Mouse (Mus musculus): ENCODE data around the gene Cd180. TPM values are rescaled to one million over a fixed set of nuclear protein-coding genes. Genes with fewer than 3 reads are reported as not detected.

Gene Cd180
- polyA plus RNA-seq, 1 experiment: 31.6 TPM

GRCm38 (mm10) chr13:102746803-102747561 is 53.6 kb downstream of the Cd180 start:
- peaks cover 20% of the 10 kb centered on the region for H3K36me3 ChIP-seq (ENCODE audit: control insufficient read depth, insufficient read depth, low read length)
- no peak for DNase-seq (ENCODE audit: low read depth in 1 of 2, low spot score in 2 of 2)
- no peak overlapping the region for H3K4me3 ChIP-seq (ENCODE audit: extremely low read depth, insufficient read depth, insufficient read length)
- 76% methylated on average over 17 of the region's 17 CpGs for WGBS
- H3K4me1 ChIP-seq (ENCODE audit: control insufficient read depth, insufficient read depth, insufficient read length): no peaks in the 10 kb centered on the region
- no peaks in the 10 kb centered on the region for H3K27me3 ChIP-seq (ENCODE audit: control insufficient read depth, insufficient read depth, low read length)
- TF ChIP-seq CTCF (IDR thresholded peaks at IDR 0.05; ENCODE audit: extremely low read depth, insufficient read depth, insufficient read length, insufficient replicate concordance): no peak
- TF ChIP-seq POLR2A (IDR thresholded peaks at IDR 0.05; ENCODE audit: low read depth, low read length): no peak
- no peak overlapping the region for H3K27ac ChIP-seq (ENCODE audit: insufficient read depth, low read length)

DNA sequence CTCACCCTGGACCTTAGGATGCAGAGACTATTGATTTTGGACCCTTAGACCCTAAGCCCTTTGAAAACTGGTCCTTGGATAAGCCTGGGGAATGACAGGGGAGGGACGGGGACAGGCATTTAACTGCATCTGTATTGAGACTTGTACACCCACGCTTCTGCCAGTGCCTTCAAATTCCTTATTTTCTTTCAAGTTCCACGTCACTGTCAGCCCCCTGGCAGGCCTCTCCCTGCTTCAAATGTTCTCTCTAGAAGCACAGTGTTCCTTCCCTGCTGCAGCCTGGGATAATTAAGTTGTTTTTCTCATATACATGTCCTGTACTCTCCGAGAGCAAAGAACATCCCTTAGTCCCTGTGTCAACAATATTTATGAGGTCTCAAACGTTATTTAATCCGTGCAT is 55.8 kb downstream of the Cd180 start:
- WGBS: 87% methylated on average over 6 of the region's 6 CpGs
- Histone ChIP-seq H3K4me1 (ENCODE audit: control insufficient read depth, insufficient read depth, insufficient read length) (no peaks in the 10 kb centered on the region), H3K36me3 (ENCODE audit: control insufficient read depth, insufficient read depth, low read length) (peaks cover 19% of the 10 kb centered on the region), H3K27me3 (ENCODE audit: control insufficient read depth, insufficient read depth, low read length) (no peaks in the 10 kb centered on the region), H3K4me3 (ENCODE audit: extremely low read depth, insufficient read depth, insufficient read length) (no peak overlapping the region), H3K27ac (ENCODE audit: insufficient read depth, low read length) (no peak overlapping the region)
- no peak for TF ChIP-seq POLR2A (IDR thresholded peaks at IDR 0.05; ENCODE audit: low read depth, low read length)
- no peak for TF ChIP-seq CTCF (IDR thresholded peaks at IDR 0.05; ENCODE audit: extremely low read depth, insufficient read depth, insufficient read length, insufficient replicate concordance)
- DNase-seq (ENCODE audit: low read depth in 1 of 2, low spot score in 2 of 2): no peak

GRCm38 (mm10) chr13:102749891-102750290 is 56.5 kb downstream of the Cd180 start:
- TF ChIP-seq POLR2A (IDR thresholded peaks at IDR 0.05; ENCODE audit: low read depth, low read length): no peak
- H3K27ac ChIP-seq (ENCODE audit: insufficient read depth, low read length): no peak overlapping the region
- DNase-seq (ENCODE audit: low read depth in 1 of 2, low spot score in 2 of 2): no peak
- no peaks in the 10 kb centered on the region for H3K4me1 ChIP-seq (ENCODE audit: control insufficient read depth, insufficient read depth, insufficient read length)
- H3K36me3 ChIP-seq (ENCODE audit: control insufficient read depth, insufficient read depth, low read length): peaks cover 19% of the 10 kb centered on the region; the same call in 1 of the 2 replicates
- no peaks in the 10 kb centered on the region for H3K27me3 ChIP-seq (ENCODE audit: control insufficient read depth, insufficient read depth, low read length)
- H3K4me3 ChIP-seq (ENCODE audit: extremely low read depth, insufficient read depth, insufficient read length): no peak overlapping the region
- 96% methylated on average over 10 of the region's 10 CpGs for WGBS

DNA sequence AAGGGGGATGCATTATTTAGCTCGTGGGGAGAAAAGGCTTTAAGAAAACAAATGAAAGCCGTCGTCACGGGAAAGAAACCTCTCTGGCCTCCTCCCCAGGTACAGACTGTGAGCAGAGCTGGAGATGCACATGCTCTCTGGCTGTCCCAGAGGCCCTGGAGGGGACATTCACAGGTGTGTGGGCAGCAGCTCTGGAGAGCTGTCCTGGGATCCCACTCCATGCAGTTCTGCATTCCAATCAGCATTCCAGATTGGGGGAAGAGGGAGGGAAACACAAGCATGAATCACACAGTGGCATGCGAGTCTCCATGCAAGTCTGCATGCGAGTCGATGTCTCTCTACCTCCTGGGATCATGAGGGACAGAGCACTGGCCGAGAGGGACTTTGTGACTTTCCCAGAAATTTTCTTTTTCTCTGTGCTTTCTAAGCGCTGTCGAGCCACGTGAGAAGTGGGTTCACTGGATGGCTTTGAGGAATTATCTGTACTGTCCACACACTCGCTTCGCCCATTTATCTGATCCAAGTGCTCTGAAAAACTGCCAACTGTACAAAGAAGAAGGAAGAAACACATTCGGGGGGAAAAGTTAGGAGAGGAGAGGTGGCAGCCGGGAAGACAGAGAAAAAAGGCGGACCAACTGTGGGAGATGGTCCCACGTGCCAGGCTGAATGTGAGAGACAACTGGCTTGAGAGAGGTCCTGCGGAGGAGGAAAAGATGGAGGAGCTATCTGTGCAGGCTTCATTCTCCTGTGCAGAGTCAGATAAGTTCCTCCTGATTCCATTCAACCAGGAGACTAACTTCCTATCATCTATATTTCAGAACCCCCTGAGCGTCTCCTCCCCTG is 60.6 kb downstream of the Cd180 start:
- WGBS: 89% methylated on average over 19 of the region's 19 CpGs
- Histone ChIP-seq H3K27ac (ENCODE audit: insufficient read depth, low read length) (no peak overlapping the region), H3K36me3 (ENCODE audit: control insufficient read depth, insufficient read depth, low read length) (peaks cover 22% of the 10 kb centered on the region; the same call in 1 of the 2 replicates), H3K4me1 (ENCODE audit: control insufficient read depth, insufficient read depth, insufficient read length) (no peaks in the 10 kb centered on the region), H3K27me3 (ENCODE audit: control insufficient read depth, insufficient read depth, low read length) (no peaks in the 10 kb centered on the region), H3K4me3 (ENCODE audit: extremely low read depth, insufficient read depth, insufficient read length) (no peak overlapping the region)
- DNase-seq (ENCODE audit: low read depth in 1 of 2, low spot score in 2 of 2): no peak
- no peak for TF ChIP-seq CTCF (IDR thresholded peaks at IDR 0.05; ENCODE audit: extremely low read depth, insufficient read depth, insufficient read length, insufficient replicate concordance)
- TF ChIP-seq POLR2A (IDR thresholded peaks at IDR 0.05; ENCODE audit: low read depth, low read length): no peak

DNA sequence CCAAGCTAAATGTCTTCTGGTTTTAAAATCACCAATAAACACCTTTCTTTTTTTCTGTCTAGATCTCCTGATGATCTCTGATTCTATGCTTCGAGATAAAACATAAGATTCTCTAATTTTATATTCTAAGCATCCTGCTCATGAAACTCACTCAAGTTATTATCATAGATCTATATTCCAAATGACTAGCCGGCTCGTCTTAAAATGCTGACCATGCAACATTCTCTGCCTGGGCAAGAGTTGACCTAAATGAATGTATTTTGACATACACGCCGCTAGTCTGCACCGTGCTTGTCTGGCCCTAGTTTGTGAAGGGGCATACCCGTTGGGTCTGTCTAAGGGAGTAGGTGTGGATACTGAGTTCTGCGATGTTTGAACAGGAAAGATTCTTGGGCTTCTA is 61.8 kb downstream of the Cd180 start:
- Histone ChIP-seq H3K4me1 (ENCODE audit: control insufficient read depth, insufficient read depth, insufficient read length) (no peaks in the 10 kb centered on the region), H3K36me3 (ENCODE audit: control insufficient read depth, insufficient read depth, low read length) (peaks cover 17% of the 10 kb centered on the region; the same call in 1 of the 2 replicates), H3K27me3 (ENCODE audit: control insufficient read depth, insufficient read depth, low read length) (no peaks in the 10 kb centered on the region), H3K4me3 (ENCODE audit: extremely low read depth, insufficient read depth, insufficient read length) (no peak overlapping the region), H3K27ac (ENCODE audit: insufficient read depth, low read length) (no peak overlapping the region)
- TF ChIP-seq CTCF (IDR thresholded peaks at IDR 0.05; ENCODE audit: extremely low read depth, insufficient read depth, insufficient read length, insufficient replicate concordance) (no peak), POLR2A (IDR thresholded peaks at IDR 0.05; ENCODE audit: low read depth, low read length) (no peak)
- WGBS: 97% methylated on average over 8 of the region's 8 CpGs
- no peak for DNase-seq (ENCODE audit: low read depth in 1 of 2, low spot score in 2 of 2)

GRCm38 (mm10) chr13:102756071-102756470 is 62.7 kb downstream of the Cd180 start:
- TF ChIP-seq POLR2A (IDR thresholded peaks at IDR 0.05; ENCODE audit: low read depth, low read length) (no peak), CTCF (IDR thresholded peaks at IDR 0.05; ENCODE audit: extremely low read depth, insufficient read depth, insufficient read length, insufficient replicate concordance) (no peak)
- Histone ChIP-seq H3K27ac (ENCODE audit: insufficient read depth, low read length) (no peak overlapping the region), H3K36me3 (ENCODE audit: control insufficient read depth, insufficient read depth, low read length) (peaks cover 12% of the 10 kb centered on the region), H3K4me1 (ENCODE audit: control insufficient read depth, insufficient read depth, insufficient read length) (no peaks in the 10 kb centered on the region), H3K4me3 (ENCODE audit: extremely low read depth, insufficient read depth, insufficient read length) (no peak overlapping the region), H3K27me3 (ENCODE audit: control insufficient read depth, insufficient read depth, low read length) (no peaks in the 10 kb centered on the region)
- no peak for DNase-seq (ENCODE audit: low read depth in 1 of 2, low spot score in 2 of 2)
- 91% methylated on average over 8 of the region's 8 CpGs for WGBS

All from spleen, adult 2 months (tissue).